Mouse (Mus musculus) spleen, adult 2 months (tissue): Measurements from ENCODE around the gene Syt6.

Experiments used
- CTCF ChIP-seq: fragments of 200-500 bp; IDR thresholded peaks from 2 replicates; pipeline ENCODE4 v1.5.1; 2011; ENCODE audit warnings: mild to moderate bottlenecking, inconsistent platforms; ENCODE audit not compliant: insufficient read depth, insufficient read length, insufficient replicate concordance; ENCODE audit errors: extremely low read depth
- POLR2A ChIP-seq: fragments of 200-500 bp; IDR thresholded peaks from 2 replicates; pipeline ENCODE4 v1.6.1; 2011; ENCODE audit warnings: low read depth, low read length, inconsistent platforms

DNA sequence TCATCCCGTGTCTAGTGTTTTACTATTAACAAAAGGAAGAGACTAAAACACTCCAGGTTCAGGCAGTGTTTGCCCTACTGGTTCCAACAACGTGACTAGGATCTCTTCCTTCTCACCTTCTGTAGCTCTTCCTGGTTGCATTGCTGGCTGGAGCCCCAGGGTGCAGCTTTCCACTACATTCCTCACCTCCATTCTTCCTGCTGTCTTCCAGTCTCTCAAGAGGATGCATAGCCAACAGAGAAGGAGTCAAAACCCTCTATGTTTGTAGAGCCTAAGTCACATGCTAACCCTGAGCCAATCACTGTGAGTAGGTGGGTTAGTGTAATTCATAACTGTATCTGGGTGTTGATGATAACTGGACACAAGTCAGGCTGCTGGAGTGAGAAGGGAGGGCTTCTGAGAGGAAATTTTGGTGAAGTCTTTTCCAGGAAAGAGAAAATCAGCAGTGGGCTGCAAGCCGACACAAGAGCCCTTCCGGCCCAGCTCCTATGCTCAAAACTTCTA, 48.8 kb upstream of the Syt6 start:
- no peak for TF ChIP-seq CTCF
- TF ChIP-seq POLR2A, result no peak
